Mouse (Mus musculus): ENCODE measurements around the gene G3bp2.

- TF ChIP-seq EP300 (IDR thresholded peaks at IDR 0.05; ENCODE audit: low read depth): no peak
- no peak for TF ChIP-seq CTCF (IDR thresholded peaks at IDR 0.05; ENCODE audit: low read depth)
Observed at GRCm38 (mm10) chr5:92107282-92107681, 23.8 kb upstream of the G3bp2 start.
